Mouse (Mus musculus) heart, adult 2 months (tissue): ENCODE measurements around the gene Fam171b.

Source experiments
- CTCF ChIP-seq: fragments of 200-600 bp; IDR thresholded peaks from 2 replicates; pipeline ENCODE4 v1.8.1; 2022; ENCODE audit warnings: antibody characterized with exemption, mild to moderate bottlenecking, moderate library complexity
- EP300 ChIP-seq: fragments of 200-500 bp; IDR thresholded peaks from 2 replicates; pipeline ENCODE4 v1.6.1; 2011; ENCODE audit warnings: low read depth, low read length, control low read depth; ENCODE audit not compliant: insufficient read depth
- POLR2A ChIP-seq: fragments of 200-500 bp; IDR thresholded peaks from 2 replicates; pipeline ENCODE4 v1.6.1; 2011; ENCODE audit warnings: mild to moderate bottlenecking, low read depth, low read length, control low read depth; ENCODE audit not compliant: insufficient read depth

DNA sequence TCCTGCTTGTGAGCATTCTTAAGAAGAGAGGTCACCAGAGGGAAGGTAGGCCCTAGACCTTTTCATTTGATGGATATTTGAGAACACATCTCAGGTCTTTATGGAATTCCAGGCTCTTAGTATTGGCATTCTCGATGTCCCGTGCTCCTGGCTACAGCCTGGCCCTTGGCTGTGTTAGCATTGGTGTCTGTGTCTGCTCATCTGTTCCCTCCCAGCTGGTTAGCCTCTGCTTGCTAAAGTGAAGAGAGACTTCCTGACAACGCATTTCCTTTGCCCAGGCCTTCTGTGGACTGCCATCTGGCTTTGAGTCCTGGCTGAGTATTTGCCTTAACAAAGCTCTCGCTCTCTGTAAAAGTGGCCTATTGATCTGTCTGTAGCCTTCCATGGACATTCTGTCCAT is 20.5 kb downstream of the Fam171b start:
- TF ChIP-seq POLR2A (no peak), CTCF (no peak), EP300 (no peak)
